Mouse (Mus musculus) heart, adult 2 months (tissue): ENCODE measurements around the gene Nabp2.

Experiments used
- CTCF ChIP-seq: fragments of 200-600 bp; IDR thresholded peaks from 2 replicates; pipeline ENCODE4 v1.8.1; 2022; ENCODE audit warnings: antibody characterized with exemption, mild to moderate bottlenecking, moderate library complexity
- EP300 ChIP-seq: fragments of 200-500 bp; IDR thresholded peaks from 2 replicates; pipeline ENCODE4 v1.6.1; 2011; ENCODE audit warnings: low read depth, low read length, control low read depth; ENCODE audit not compliant: insufficient read depth
- POLR2A ChIP-seq: fragments of 200-500 bp; IDR thresholded peaks from 2 replicates; pipeline ENCODE4 v1.6.1; 2011; ENCODE audit warnings: mild to moderate bottlenecking, low read depth, low read length, control low read depth; ENCODE audit not compliant: insufficient read depth

DNA sequence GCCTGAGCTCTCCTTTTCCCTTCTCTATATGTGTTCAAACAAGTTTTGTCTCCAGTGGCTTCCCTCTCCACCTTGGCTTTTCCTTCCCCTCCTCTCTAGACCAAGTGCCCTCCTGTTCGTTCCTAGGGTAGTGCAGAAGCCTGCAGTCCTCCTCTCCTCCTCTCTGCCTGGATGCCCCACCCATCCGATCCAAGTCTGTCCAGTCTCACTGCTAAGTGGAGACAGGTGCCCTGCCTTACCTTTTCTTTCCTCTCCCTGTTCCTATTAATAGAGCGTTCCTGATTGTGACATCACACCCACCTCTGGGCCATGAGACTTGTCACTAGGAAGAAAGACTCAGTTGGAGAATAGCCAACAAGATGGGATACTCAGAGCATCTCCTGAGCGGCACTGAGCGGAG is 3.6 kb upstream of the Nabp2 start:
- TF ChIP-seq POLR2A (no peak), CTCF (no peak), EP300 (no peak)
